Mouse (Mus musculus): ENCODE data around the gene Cpa5.

The Cpa5 gene

DNA sequence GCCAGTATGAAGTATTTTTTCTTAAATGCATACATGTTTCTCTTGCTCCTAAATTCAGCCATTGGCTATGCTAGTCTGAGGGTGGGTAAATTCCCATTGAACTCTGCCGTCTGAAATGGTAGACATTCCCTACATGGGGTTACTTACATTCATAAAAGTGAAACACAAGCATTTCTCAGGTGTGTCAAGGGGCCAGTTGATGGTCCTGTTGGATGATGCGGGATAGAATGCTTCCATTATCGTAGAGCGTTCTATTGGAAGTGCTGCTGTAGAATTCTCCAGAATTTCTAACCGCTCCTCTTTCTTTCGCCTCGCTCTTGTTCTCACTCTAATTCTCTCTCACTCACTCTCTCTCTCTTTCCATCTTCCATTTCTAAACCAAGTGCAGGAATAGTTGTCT lies at the start of gene Cpa5:
Cpa5 (plus strand) TSS at position 301 of the 400 bp plus-strand sequence.
- DNase-seq = peak; percentile 28

- DNase-seq = no peak
Measured at GRCm38 (mm10) chr6:30562132-30562531, 48.7 kb upstream of the Cpa5 start.

DNA sequence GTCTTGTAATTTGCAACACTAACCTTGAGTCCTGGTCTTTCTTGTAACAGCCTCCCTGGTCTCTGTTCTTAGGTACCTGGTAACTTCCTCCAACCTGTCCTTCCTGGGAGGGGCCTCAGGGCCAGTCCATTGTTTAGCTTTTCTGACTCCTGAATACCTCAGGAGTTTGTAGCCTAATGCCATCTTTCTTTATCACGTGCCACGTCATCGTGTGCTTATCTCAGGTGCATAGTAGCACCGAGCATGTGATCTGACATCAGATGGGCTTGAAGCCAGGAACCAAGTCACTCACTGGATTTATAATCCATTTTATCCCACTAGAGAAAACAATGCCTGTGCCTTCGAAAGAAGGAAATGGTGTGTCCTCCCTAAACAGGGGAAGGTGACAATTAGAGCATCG lies 47.2 kb upstream of the Cpa5 start:
- no peak for DNase-seq

- DNase-seq = no peak
Measured at GRCm38 (mm10) chr6:30564051-30564450, 46.8 kb upstream of the Cpa5 start.

DNA sequence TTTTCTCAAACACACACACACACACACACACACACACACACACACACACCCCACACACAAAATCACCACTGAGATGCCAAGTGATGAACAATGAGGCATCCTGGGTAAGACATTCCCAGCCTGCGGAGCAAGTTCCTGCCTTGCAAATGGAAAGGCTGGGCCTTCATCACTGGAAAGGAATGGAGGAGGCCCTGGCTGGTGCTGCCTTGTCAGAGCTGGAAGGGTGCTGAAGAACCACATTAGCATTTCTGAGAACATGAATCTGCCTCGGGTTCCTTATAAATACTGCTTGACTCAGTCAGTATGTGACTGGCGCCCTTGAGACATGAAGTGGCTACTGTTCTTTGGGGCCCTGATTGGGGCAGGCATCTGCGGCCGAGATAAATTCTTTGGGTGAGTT lies 42.7 kb upstream of the Cpa5 start, which contains the start of gene Cpa4:
Cpa4 (plus strand) TSS at position 301 of the 400 bp plus-strand sequence.
- no peak for DNase-seq

GRCm38 (mm10) chr6:30569331-30569730 lies 41.5 kb upstream of the Cpa5 start:
- no peak for DNase-seq

- no peak for DNase-seq
Measured at GRCm38 (mm10) chr6:30570012-30570411, 40.8 kb upstream of the Cpa5 start.

GRCm38 (mm10) chr6:30572456-30573311 lies 38.1 kb upstream of the Cpa5 start:
- DNase-seq = peak; percentile 96

DNA sequence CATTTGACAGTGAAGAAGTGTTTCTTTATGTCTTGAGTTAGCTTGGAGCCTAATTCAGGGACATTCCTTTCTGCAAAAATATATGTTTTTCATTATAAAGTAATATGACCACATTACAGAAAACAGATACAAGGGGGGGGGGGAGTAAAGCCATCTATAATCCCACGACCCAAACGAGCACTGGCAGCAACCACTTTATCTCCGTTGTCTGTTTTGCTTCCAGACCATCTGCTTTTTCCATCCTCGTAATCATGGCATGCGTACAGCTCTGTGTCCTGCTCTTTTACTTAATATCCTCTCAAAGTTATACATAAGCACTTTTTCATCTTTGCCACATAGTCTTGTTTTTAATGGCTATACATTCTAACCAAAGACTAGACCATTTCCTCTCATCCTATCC lies 37.4 kb upstream of the Cpa5 start:
- DNase-seq = no peak

GRCm38 (mm10) chr6:30574945-30575344 lies 35.9 kb upstream of the Cpa5 start:
- no peak for DNase-seq

- no peak for DNase-seq
Measured at GRCm38 (mm10) chr6:30576477-30577203, 34.2 kb upstream of the Cpa5 start.

- DNase-seq = no peak
Measured at GRCm38 (mm10) chr6:30579961-30580840, 30.6 kb upstream of the Cpa5 start.

DNA sequence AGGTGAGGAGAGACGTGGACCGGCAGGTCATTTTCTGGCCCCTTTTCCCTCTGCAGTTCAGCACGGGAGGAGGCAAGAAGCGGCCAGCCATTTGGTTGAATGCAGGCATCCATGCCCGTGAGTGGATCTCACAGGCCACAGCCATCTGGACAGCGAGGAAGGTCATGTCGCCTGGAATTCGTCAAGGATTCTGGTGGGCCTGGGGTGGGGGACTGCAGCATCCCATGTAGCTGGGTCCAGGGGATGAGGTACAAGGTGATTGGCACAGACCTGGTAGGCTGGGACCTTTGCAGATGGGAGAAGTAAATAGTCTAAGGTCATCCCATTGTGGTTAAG lies 30.0 kb upstream of the Cpa5 start:
- DNase-seq = no peak

GRCm38 (mm10) chr6:30586886-30587442 lies 23.8 kb upstream of the Cpa5 start:
- DNase-seq = peak; percentile 56

DNA sequence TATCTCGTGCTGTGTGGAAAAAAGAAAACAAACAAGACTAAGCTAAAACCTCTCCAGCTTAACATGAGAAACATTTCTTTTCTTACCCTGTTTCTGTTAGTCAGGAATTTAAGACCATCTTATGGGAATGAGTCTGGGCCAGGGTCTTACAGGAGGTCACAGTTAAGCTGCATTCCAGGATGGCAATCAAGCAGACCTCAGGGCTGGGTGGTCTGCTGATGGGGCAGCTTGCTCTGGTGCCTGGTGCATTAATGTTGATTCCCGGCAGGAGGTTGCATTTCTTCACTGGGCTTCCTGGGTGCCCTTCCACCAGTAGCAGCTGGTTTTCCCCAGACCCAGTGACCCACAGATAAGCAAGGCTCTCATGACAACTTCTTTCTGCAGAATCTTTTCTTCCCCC lies 21.0 kb upstream of the Cpa5 start:
- DNase-seq = peak; percentile 33

DNA sequence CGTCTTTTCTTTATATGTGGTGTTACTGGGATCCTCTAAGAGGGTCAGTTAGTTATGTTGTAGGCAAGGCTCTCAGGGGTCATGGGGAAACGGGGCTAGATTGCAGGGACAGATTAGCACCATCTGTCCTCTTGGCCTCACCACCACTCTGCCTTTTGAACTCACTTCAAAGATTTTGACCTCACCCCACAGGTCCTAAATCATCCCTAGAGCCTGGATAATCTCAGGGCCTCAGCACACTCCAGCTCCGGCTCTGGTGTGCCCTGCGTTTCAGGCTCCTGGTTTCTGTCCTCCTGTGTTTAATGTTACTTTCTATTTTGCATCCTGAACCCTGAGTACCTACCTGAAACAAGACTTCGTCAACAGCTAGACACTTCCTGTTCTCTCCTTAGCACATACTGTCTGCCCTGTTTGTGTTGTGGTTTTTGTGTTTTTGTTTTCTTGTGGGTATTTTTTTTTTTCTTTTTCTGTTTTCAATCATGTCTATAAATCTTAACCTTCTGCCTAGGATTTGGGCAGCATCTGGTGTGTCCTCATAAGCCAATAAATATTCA lies 18.9 kb upstream of the Cpa5 start:
- DNase-seq = peak; percentile 71

DNA sequence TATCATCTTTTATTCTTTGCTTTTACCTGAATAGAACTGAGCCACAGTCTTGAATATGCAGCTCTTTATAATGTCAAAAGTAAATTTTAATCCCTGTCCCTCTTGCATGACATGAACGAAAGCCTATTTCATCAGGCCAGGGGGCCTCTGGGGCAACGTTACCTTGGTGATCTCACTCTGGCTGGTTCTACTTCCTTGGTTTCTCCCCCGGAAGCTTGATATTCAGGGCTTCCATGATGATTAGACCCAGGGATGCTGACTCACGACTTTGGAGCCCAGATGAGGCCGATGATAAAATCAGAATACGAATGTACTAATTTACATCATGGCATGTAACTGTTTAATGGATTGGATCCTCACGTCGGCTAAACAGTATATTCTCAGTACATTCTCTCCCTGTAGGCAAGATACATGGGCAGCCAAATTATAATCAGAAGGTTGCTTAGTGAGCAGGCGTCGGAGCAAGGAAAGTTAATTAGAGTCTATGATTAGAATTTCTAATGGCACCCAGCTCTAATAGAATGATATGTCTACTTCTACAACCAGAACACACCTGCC lies 18.3 kb upstream of the Cpa5 start:
- DNase-seq = peak; percentile 62

- DNase-seq = peak; percentile 71
Measured at GRCm38 (mm10) chr6:30594364-30594763, 16.4 kb upstream of the Cpa5 start.

GRCm38 (mm10) chr6:30596230-30596898 lies 14.4 kb upstream of the Cpa5 start:
- peak; percentile 46 for DNase-seq

DNA sequence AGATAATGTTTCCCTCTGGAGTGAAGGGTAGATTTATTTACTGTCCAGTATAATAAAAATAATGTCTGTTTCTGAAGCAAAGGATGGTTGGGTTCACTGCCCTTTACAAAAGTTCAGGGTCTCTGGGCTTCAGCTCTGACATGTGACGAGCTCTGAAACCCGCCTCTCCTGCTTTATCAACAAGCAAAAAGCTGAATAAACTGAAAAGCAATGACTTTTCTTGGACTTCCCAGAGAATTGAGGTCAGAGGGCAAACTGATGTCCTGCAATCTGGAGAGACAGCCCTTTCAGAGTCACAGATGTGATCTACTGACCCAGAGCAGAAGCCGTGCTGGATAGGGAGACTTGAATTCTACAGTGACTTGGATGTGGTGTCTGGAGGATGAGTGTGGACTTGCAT lies 10.8 kb upstream of the Cpa5 start:
- peak; percentile 74 for DNase-seq

GRCm38 (mm10) chr6:30600995-30601394 lies 9.8 kb upstream of the Cpa5 start:
- no peak for DNase-seq

Data from heart, adult 11 months (tissue).